In the genomic region with DNA sequence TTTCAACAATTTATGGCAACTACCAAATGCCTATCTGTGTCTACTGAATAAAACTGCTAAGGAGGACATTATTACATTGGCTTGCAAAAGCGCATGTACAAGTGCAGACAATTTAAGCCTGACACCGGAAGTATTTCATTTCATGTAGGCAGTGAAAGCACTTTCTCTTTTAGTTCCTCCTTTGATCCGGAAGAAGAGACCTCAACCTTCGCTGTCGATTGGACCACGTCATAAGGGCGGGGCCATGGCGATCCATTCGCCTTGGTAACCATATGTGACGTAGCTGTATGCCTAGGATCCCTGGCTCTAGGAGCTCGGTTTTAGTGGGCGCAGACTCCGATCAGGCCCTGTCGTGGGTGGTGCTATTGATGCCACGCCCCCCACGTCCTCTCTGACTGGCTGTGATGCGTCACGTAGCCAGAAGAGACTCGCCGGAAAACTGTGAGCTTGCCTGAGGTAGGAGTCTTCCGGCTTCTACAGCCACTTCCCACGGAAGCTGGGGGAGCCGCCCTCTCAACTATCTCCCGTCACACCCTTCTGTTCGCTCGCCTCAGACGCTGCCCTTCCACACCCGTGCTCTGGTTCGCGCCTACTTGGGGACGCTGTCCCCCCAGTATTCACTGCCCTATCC, we compare ENCODE assay signal across 8 mouse cellular contexts. TPM values are rescaled to one million over a fixed set of nuclear protein-coding genes. Genes with fewer than 3 reads are reported as not detected.
DNase-seq lines count a peak whose midpoint lies in the region; ATAC-seq and TF ChIP-seq lines count a peak whose summit lies in the region.

No protein-coding gene starts in this region.

- 2% methylated on average over 31 of the region's 31 CpGs for WGBS in forebrain, embryonic 16.5 days
- 1% methylated on average over 31 of the region's 31 CpGs for WGBS in lung, embryonic 14.5 days
- WGBS in olfactory bulb, adult 2 months: under 1% methylated on average over 31 of the region's 31 CpGs
- 1% methylated on average over 31 of the region's 31 CpGs for WGBS in thymus, adult 2 months

- ATAC-seq in G1E (ENCODE audit: extremely low read depth, insufficient number of reproducible peaks, low FRiP score, poor library complexity, severe bottlenecking): peak; percentile 94
- peak; percentile 99 for ATAC-seq in forebrain, embryonic 16.5 days
- peak; percentile 99 for ATAC-seq in lung, embryonic 14.5 days (ENCODE audit: insufficient read depth)

- H3K27me3 ChIP-seq in G1E (ENCODE audit: insufficient read depth, low read length): no peaks in the 10 kb centered on the region
- no peaks in the 10 kb centered on the region for H3K27me3 ChIP-seq in forebrain, embryonic 16.5 days (replicated peaks; ENCODE audit: control insufficient read depth, insufficient read depth, low read length)
- H3K27me3 ChIP-seq in lung, embryonic 14.5 days (ENCODE audit: insufficient read depth, low read length): no peaks in the 10 kb centered on the region
- no peaks in the 10 kb centered on the region for H3K27me3 ChIP-seq in thymus, adult 2 months (ENCODE audit: control insufficient read depth, insufficient read depth, low read length)

- H3K4me1 ChIP-seq in G1E (ENCODE audit: insufficient read depth, low read depth, low read length): 0 out of 2 replicates have a peak, but pooled peaks cover 2% of the 10 kb centered on the region
- no peaks in the 10 kb centered on the region for H3K4me1 ChIP-seq in forebrain, embryonic 16.5 days (replicated peaks; ENCODE audit: control insufficient read depth, insufficient read depth, low read length)
- no peaks in the 10 kb centered on the region for H3K4me1 ChIP-seq in lung, embryonic 14.5 days (ENCODE audit: insufficient read depth)
- no peaks in the 10 kb centered on the region for H3K4me1 ChIP-seq in olfactory bulb, adult 2 months (ENCODE audit: control insufficient read depth, insufficient read depth, low read length)
- H3K4me1 ChIP-seq in thymus, adult 2 months (replicated peaks; ENCODE audit: control insufficient read depth, insufficient read depth, low read length): no peaks in the 10 kb centered on the region

- peak overlapping the region; percentile 55 for H3K9ac ChIP-seq in forebrain, embryonic 16.5 days (replicated peaks; ENCODE audit: low read depth, low read length)
- H3K9ac ChIP-seq in lung, embryonic 14.5 days: peak overlapping the region; percentile 41

- TF ChIP-seq CTCF in G1E (IDR thresholded peaks at IDR 0.05; ENCODE audit: low read depth, low read length): no peak
- TF ChIP-seq CTCF in layer of hippocampus, adult 2 months (conservative IDR thresholded peaks at IDR 0.05): no peak
- no peak for TF ChIP-seq CTCF in lung, embryonic 14.5 days (IDR thresholded peaks at IDR 0.05; ENCODE audit: low read depth)
- no peak for TF ChIP-seq CTCF in olfactory bulb, adult 2 months (IDR thresholded peaks at IDR 0.05; ENCODE audit: insufficient read depth, low read depth, low read length)
- peak; percentile 35; the same call in 1 of the 2 replicates for TF ChIP-seq CTCF in thymus, adult 2 months (IDR thresholded peaks at IDR 0.05; ENCODE audit: borderline replicate concordance, control insufficient read depth, extremely low read depth, insufficient read depth, low read length, poor library complexity)

- no peaks in the 10 kb centered on the region for H3K36me3 ChIP-seq in G1E (replicated peaks)
- no peaks in the 10 kb centered on the region for H3K36me3 ChIP-seq in forebrain, embryonic 16.5 days (ENCODE audit: control insufficient read depth, insufficient read depth)
- no peaks in the 10 kb centered on the region for H3K36me3 ChIP-seq in lung, embryonic 14.5 days (ENCODE audit: insufficient read depth)
- no peaks in the 10 kb centered on the region for H3K36me3 ChIP-seq in thymus, adult 2 months (ENCODE audit: control insufficient read depth, insufficient read depth, low read length)

- intact Hi-C loops in heart, postnatal 36 days (cut with DNase I): loop anchor here (5.0 kb wide), 1 partner anchor 174 kb away; a partner anchor contains a TSS

- H3K9me3 ChIP-seq in G1E (replicated peaks): no peaks in the 10 kb centered on the region
- H3K9me3 ChIP-seq in forebrain, embryonic 16.5 days (ENCODE audit: control insufficient read depth, low read length): peaks cover 5% of the 10 kb centered on the region; the same call in 1 of the 2 replicates
- no peaks in the 10 kb centered on the region for H3K9me3 ChIP-seq in lung, embryonic 14.5 days (ENCODE audit: low read depth, low read length)

- H3K27ac ChIP-seq in forebrain, embryonic 16.5 days (ENCODE audit: low read length): peak overlapping the region; percentile 93
- H3K27ac ChIP-seq in layer of hippocampus, adult 2 months: peak overlapping the region; percentile 98
- peak overlapping the region; percentile 97 for H3K27ac ChIP-seq in lung, embryonic 14.5 days (ENCODE audit: low read depth)
- peak overlapping the region; percentile 93 for H3K27ac ChIP-seq in olfactory bulb, adult 2 months (ENCODE audit: insufficient read depth, low read depth, low read length)
- H3K27ac ChIP-seq in thymus, adult 2 months (ENCODE audit: control insufficient read depth, insufficient read depth, low read length): peak overlapping the region; percentile 95

- TF ChIP-seq POLR2A in olfactory bulb, adult 2 months (IDR thresholded peaks at IDR 0.05; ENCODE audit: insufficient read depth, low read depth, low read length): no peak
- peak; percentile 70; the same call in 1 of the 2 replicates for TF ChIP-seq POLR2A in thymus, adult 2 months (IDR thresholded peaks at IDR 0.05; ENCODE audit: control insufficient read depth, extremely low read depth, insufficient read depth, low read length, poor library complexity)

- H3K4me2 ChIP-seq in forebrain, embryonic 16.5 days (ENCODE audit: low read length): peak overlapping the region; percentile 72
- peak overlapping the region; percentile 68 for H3K4me2 ChIP-seq in lung, embryonic 14.5 days

- peak; percentile 72 for DNase-seq in G1E (ENCODE audit: low spot score)
- DNase-seq in cerebellum, adult 18-20 months: peak; percentile 92 to 98
- peak; percentile 92 to 95 for DNase-seq in heart, postnatal 36 days
- peak; percentile 92 to 98 for DNase-seq in layer of hippocampus, adult 2 months (ENCODE audit: low spot score in 2 of 2)
- DNase-seq in lung, embryonic 14.5 days: peak; percentile 98
- DNase-seq in thymus, adult 2 months: peak; percentile 95

- H3K4me3 ChIP-seq in G1E (ENCODE audit: low read depth, low read length): peak overlapping the region; percentile 86
- peak overlapping the region; percentile 65 for H3K4me3 ChIP-seq in forebrain, embryonic 16.5 days (replicated peaks; ENCODE audit: low read length)
- peak overlapping the region; percentile 86 for H3K4me3 ChIP-seq in layer of hippocampus, adult 2 months
- peak overlapping the region; percentile 50 for H3K4me3 ChIP-seq in lung, embryonic 14.5 days (ENCODE audit: low read depth, low read length)
- peak overlapping the region; percentile 78 for H3K4me3 ChIP-seq in olfactory bulb, adult 2 months (ENCODE audit: insufficient read depth, low read depth, low read length)
- peak overlapping the region; percentile 92 for H3K4me3 ChIP-seq in thymus, adult 2 months (ENCODE audit: control insufficient read depth, insufficient read depth, low read length)

RNA-seq across cellular contexts. Expression of a gene that starts 36.7 kb away (rescaled TPM):
- total RNA-seq in G1E (2014; fragmentation: Nextera tagmentation) (81.6 and 103 TPM in 2 replicates), G1E (2017) (45.2 and 51.0 TPM in 2 replicates)
- polyA plus RNA-seq in G1E (2012): 2.0 and 2.3 TPM in 2 replicates
- 18.8 and 19.2 TPM in 2 replicates for polyA plus RNA-seq in forebrain, embryonic 16.5 days (2015; fragmentation: Nextera tagmentation; extraction: Ambion mirVana)
- total RNA-seq in heart, postnatal 36 days (2021): 10 to 100 TPM; 11.4 to 13.2 TPM
- total RNA-seq in layer of hippocampus, adult 2 months (2021): 10 to 100 TPM; 19.7 to 23.3 TPM
- polyA plus RNA-seq in lung, embryonic 14.5 days (2014; fragmentation: Nextera tagmentation; extraction: Ambion mirVana): 15.8 and 17.6 TPM in 2 replicates
- polyA plus RNA-seq in olfactory bulb, adult 2 months (2012; ENCODE audit: insufficient read depth, insufficient read length, low replicate concordance, missing spikeins): not detected in 2 replicates
- 4.7 and 5.0 TPM in 2 replicates for polyA plus RNA-seq in thymus, adult 2 months (2012; rRNA removed)

Comparison
In these comparisons a context has a peak if more than half of its experiments do, and no peak if none do; other contexts are left out.
1. Peak in every context shown above with its lines: DNase-seq, ATAC-seq, H3K4me3 ChIP-seq and H3K27ac ChIP-seq.